ENCODE assay signal across 32 mouse cellular contexts in the genomic region with DNA sequence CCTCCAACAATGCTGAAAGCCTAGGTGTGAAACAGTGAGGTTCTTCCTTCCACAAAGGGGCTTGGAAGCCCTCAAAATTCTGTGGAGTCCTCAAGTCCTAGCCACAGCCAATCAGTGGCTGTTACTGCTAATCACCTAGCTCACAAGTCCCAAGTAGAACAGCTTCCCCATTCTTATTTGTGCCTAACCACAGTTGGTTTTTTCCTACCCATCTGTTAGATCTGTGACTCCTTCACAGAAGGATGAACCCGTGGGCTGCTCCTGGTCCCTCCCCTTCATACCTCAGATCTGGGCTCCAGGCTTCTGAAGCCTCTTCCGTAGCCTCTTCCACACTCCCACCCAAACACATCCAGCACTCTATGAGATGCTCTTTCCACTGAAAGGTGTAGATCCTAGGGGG. TPM values are rescaled to one million over a fixed set of nuclear protein-coding genes. Genes with fewer than 3 reads are reported as not detected.
DNase-seq lines count a peak whose midpoint lies in the region; ATAC-seq and TF ChIP-seq lines count a peak whose summit lies in the region.
"Had no signal": no experiment of that assay in that cellular context is flagged by ENCODE, and none has a peak within 500 bp of the region (broad histone marks: within the 10 kb centered on the region; RNA-seq: fewer than 3 reads in every experiment).

No protein-coding gene starts in this region.

- 43% methylated on average over 2 of the region's 2 CpGs for WGBS in heart, adult 2 months
- WGBS in spleen, adult 2 months: 24% methylated on average over 2 of the region's 2 CpGs

- no peak for TF ChIP-seq POLR2A in heart, adult 2 months (IDR thresholded peaks at IDR 0.05; ENCODE audit: insufficient read depth, low read depth, low read length)
- TF ChIP-seq POLR2A in spleen, adult 2 months (IDR thresholded peaks at IDR 0.05; ENCODE audit: low read depth, low read length): no peak

- peaks cover 50% of the 10 kb centered on the region for H3K4me1 ChIP-seq in heart, adult 2 months (ENCODE audit: control insufficient read depth, insufficient read depth, low read length)
- peaks cover 26% of the 10 kb centered on the region; the same call in 1 of the 2 replicates for H3K4me1 ChIP-seq in spleen, adult 2 months (ENCODE audit: control insufficient read depth, insufficient read depth, insufficient read length)

- DNase-seq in heart, adult 2 months: no peak
- DNase-seq in heart, postnatal 14 days: no peak
- no peak for DNase-seq in spleen, adult 2 months (ENCODE audit: low read depth in 1 of 2, low spot score in 2 of 2)
- no peak for DNase-seq in spleen, postnatal 4 days (ENCODE audit: low spot score in 2 of 2)
- DNase-seq in splenic B cell, adult 2 months (ENCODE audit: low read depth, low spot score): peak; percentile 42
- no peak for DNase-seq in cerebellum, adult 18-20 months
- no peak for DNase-seq in lung, adult 18-20 months
- DNase-seq: cerebellum, adult 8-10 months; kidney, postnatal 36 days; layer of hippocampus, adult 9-11 months; lung, postnatal 4 days had no signal

- TF ChIP-seq CTCF in heart, adult 2 months (IDR thresholded peaks at IDR 0.05): no peak
- TF ChIP-seq CTCF in spleen, adult 2 months (IDR thresholded peaks at IDR 0.05; ENCODE audit: extremely low read depth, insufficient read depth, insufficient read length, insufficient replicate concordance): no peak

- H3K36me3 ChIP-seq in heart, adult 2 months (ENCODE audit: control insufficient read depth, insufficient read depth, low read length): no peaks in the 10 kb centered on the region; the same call in 1 of the 2 replicates
- no peaks in the 10 kb centered on the region for H3K36me3 ChIP-seq in spleen, adult 2 months (ENCODE audit: control insufficient read depth, insufficient read depth, low read length)
- no peaks in the 10 kb centered on the region for H3K36me3 ChIP-seq in splenic B cell, adult 2 months (ENCODE audit: control insufficient read depth, insufficient read depth, low read length, poor library complexity, severe bottlenecking)
- H3K36me3 ChIP-seq: lung, embryonic 15.5 days had no signal

- H3K4me3 ChIP-seq in heart, adult 2 months: no peak overlapping the region
- no peak overlapping the region for H3K4me3 ChIP-seq in spleen, adult 2 months (ENCODE audit: extremely low read depth, insufficient read depth, insufficient read length)
- H3K4me3 ChIP-seq: embryonic facial prominence, embryonic 10.5 days; forebrain, embryonic 10.5 days; heart, embryonic 13.5 days; limb, embryonic 15.5 days; lung, embryonic 15.5 days; midbrain, embryonic 12.5 days; neural tube, embryonic 15.5 days had no signal

- H3K27me3 ChIP-seq in heart, adult 2 months (ENCODE audit: control insufficient read depth, insufficient read depth, low read length): no peaks in the 10 kb centered on the region
- no peaks in the 10 kb centered on the region for H3K27me3 ChIP-seq in spleen, adult 2 months (ENCODE audit: control insufficient read depth, insufficient read depth, low read length)
- no peaks in the 10 kb centered on the region for H3K27me3 ChIP-seq in splenic B cell, adult 2 months (ENCODE audit: control insufficient read depth, insufficient read depth, low read length, poor library complexity, severe bottlenecking)
- H3K27me3 ChIP-seq: heart, embryonic 13.5 days; limb, embryonic 15.5 days; lung, embryonic 15.5 days; midbrain, embryonic 12.5 days; neural tube, embryonic 15.5 days had no signal

- H3K79me2 ChIP-seq in heart, adult 2 months (replicated peaks; ENCODE audit: control insufficient read depth, insufficient read depth, low read length): no peaks in the 10 kb centered on the region

- intact Hi-C loops in heart, adult 2 months (cut with DNase I): no loop called here
- intact Hi-C loops in heart, postnatal 14 days (cut with DNase I): no loop called here

- ATAC-seq in common myeloid progenitor, adult 5-6 weeks (replicated peaks; ENCODE audit: low read depth, poor library complexity, severe bottlenecking): peak; percentile 75
- ATAC-seq: forebrain, embryonic 16.5 days; intestine, postnatal 0 days had no signal

- TF ChIP-seq EP300 in heart, adult 2 months (IDR thresholded peaks at IDR 0.05; ENCODE audit: insufficient read depth, low read depth, low read length): no peak

- no peak overlapping the region for H3K9ac ChIP-seq in heart, adult 2 months (ENCODE audit: low read depth, low read length)
- H3K9ac ChIP-seq: heart, embryonic 13.5 days; limb, embryonic 15.5 days; liver, embryonic 14.5 days; lung, embryonic 15.5 days; midbrain, embryonic 12.5 days; neural tube, embryonic 15.5 days had no signal

- peak overlapping the region; percentile 85 for H3K27ac ChIP-seq in heart, adult 2 months
- H3K27ac ChIP-seq in spleen, adult 2 months (ENCODE audit: insufficient read depth, low read length): 0 out of 2 replicates have a peak overlapping the region, but pooled peaks have one; percentile 28
- H3K27ac ChIP-seq: embryonic facial prominence, embryonic 10.5 days; forebrain, embryonic 10.5 days; limb, embryonic 15.5 days; liver, embryonic 14.5 days; midbrain, embryonic 12.5 days; neural tube, embryonic 15.5 days had no signal

RNA-seq across cellular contexts. Expression of gene Rho, which starts 24.7 kb away (rescaled TPM):
- under 1 TPM in 1 of 2 experiments, not detected in 1; 0.23 TPM for total RNA-seq in heart, adult 2 months (2021)
- 0.44 and 1.3 TPM in 2 replicates for polyA plus RNA-seq in heart, adult 2 months (2012; rRNA removed)
- under 1 TPM; 0.07 to 0.12 TPM for total RNA-seq in heart, postnatal 14 days (2021)
- polyA plus RNA-seq in spleen, adult 2 months (2012; rRNA removed): 0.16 and 0.37 TPM in 2 replicates
- total RNA-seq in common myeloid progenitor, adult 5-6 weeks (2017): not detected in 2 replicates
- polyA plus RNA-seq: heart, embryonic 13.5 days; kidney, embryonic 14.5 days; midbrain, embryonic 12.5 days had no signal

RNA-seq across cellular contexts. Expression of gene H1foo, which starts 37.9 kb away (rescaled TPM):
- total RNA-seq in heart, adult 2 months (2021): not detected
- not detected in 2 replicates for polyA plus RNA-seq in heart, adult 2 months (2012; rRNA removed)
- not detected for total RNA-seq in heart, postnatal 14 days (2021)
- polyA plus RNA-seq in spleen, adult 2 months (2012; rRNA removed): not detected in 2 replicates
- not detected in 2 replicates for total RNA-seq in common myeloid progenitor, adult 5-6 weeks (2017)
- total RNA-seq: adrenal gland, postnatal 4 days; gastrocnemius, postnatal 4 days; left cerebral cortex, adult 18-20 months; left cerebral cortex, postnatal 36 days had no signal
- polyA plus RNA-seq: C2C12; cortical plate, adult 2 months; embryonic facial prominence, embryonic 10.5 days; forebrain, embryonic 10.5 days; forebrain, embryonic 16.5 days; heart, embryonic 13.5 days; hindbrain, embryonic 11.5 days; intestine, postnatal 0 days; kidney, embryonic 14.5 days; limb, embryonic 15.5 days; liver, embryonic 14.5 days; lung, embryonic 15.5 days; midbrain, embryonic 12.5 days; neural tube, embryonic 15.5 days; testis, adult 2 months; urinary bladder, adult 2 months had no signal

RNA-seq across cellular contexts. Expression of gene Ift122, which starts 53.6 kb away (rescaled TPM):
- total RNA-seq in heart, adult 2 months (2021): 1 to 10 TPM; 6.6 to 7.3 TPM
- polyA plus RNA-seq in heart, adult 2 months (2012; rRNA removed): 12.8 and 15.2 TPM in 2 replicates
- 10 to 100 TPM; 13.2 to 18.6 TPM for total RNA-seq in heart, postnatal 14 days (2021)
- 4.5 and 4.6 TPM in 2 replicates for polyA plus RNA-seq in spleen, adult 2 months (2012; rRNA removed)
- total RNA-seq in common myeloid progenitor, adult 5-6 weeks (2017): 4.9 and 6.2 TPM in 2 replicates

RNA-seq across cellular contexts. Expression of gene Mbd4, which starts 53.7 kb away (rescaled TPM):
- 1 to 10 TPM in 1 of 2 experiments, under 1 TPM in 1; 0.93 to 1.5 TPM for total RNA-seq in heart, adult 2 months (2021)
- polyA plus RNA-seq in heart, adult 2 months (2012; rRNA removed): 1.2 and 1.5 TPM in 2 replicates
- total RNA-seq in heart, postnatal 14 days (2021): 1 to 10 TPM; 1.7 to 2.1 TPM
- polyA plus RNA-seq in spleen, adult 2 months (2012; rRNA removed): 3.2 and 3.5 TPM in 2 replicates
- 21.2 and 23.2 TPM in 2 replicates for total RNA-seq in common myeloid progenitor, adult 5-6 weeks (2017)
